Mouse (Mus musculus): ENCODE measurements around the gene 4930595D18Rik.

DNA sequence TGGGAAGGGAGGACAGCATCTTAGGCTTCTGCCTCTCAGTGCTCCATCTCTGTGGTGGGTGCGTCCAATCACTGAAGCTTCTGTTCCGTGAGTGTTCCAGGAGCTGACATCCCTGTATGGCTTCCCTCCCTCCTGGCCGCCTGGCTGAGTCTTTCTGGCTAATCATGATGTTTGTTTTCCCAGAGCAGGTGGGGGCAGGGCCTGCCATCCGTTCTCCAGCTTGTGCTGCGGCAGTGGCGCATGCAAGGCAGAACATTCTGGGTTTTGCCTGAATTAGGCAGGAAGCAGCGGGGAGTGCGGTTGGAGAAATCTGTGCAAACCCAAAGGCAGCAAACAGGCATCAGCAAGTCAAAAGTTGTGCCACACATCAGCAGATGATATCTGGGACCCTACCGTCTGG lies 39.0 kb downstream of the 4930595D18Rik start:
- no peak for TF ChIP-seq EP300 (optimal IDR thresholded peaks at IDR 0.05)
- TF ChIP-seq CTCF (IDR thresholded peaks at IDR 0.05; ENCODE audit: low read depth), result no peak
